Mouse (Mus musculus): ENCODE results near the gene Podn. TPM values are rescaled to one million over a fixed set of nuclear protein-coding genes. Genes with fewer than 3 reads are reported as not detected.
A peak's percentile ranks its signal among the peaks of the same experiment; 100 is the strongest.

The Podn gene
- polyA plus RNA-seq, 1 experiment from 2014 or later = 0.36 TPM

GRCm38 (mm10) chr4:108045136-108046107 lies 50.8 kb downstream of the Podn start:
- no peak for DNase-seq (ENCODE audit: low spot score)

- no peak for DNase-seq (ENCODE audit: low spot score)
Measured at GRCm38 (mm10) chr4:108037027-108037426, 59.2 kb downstream of the Podn start.

- no peak for DNase-seq (ENCODE audit: low spot score)
Measured at GRCm38 (mm10) chr4:108033041-108033764, 63.0 kb downstream of the Podn start.

GRCm38 (mm10) chr4:108032352-108032849 lies 63.8 kb downstream of the Podn start:
- no peak for DNase-seq (ENCODE audit: low spot score)

- DNase-seq (ENCODE audit: low spot score) = peak; percentile 40
Measured at GRCm38 (mm10) chr4:108031502-108032351, 64.5 kb downstream of the Podn start.

- DNase-seq (ENCODE audit: low spot score) = peak; percentile 42
Measured at GRCm38 (mm10) chr4:108030888-108031501, 65.2 kb downstream of the Podn start.

- no peak for DNase-seq (ENCODE audit: low spot score)
Measured at GRCm38 (mm10) chr4:108026193-108026592, 70.1 kb downstream of the Podn start.

GRCm38 (mm10) chr4:108025269-108025668 lies 71.0 kb downstream of the Podn start:
- DNase-seq (ENCODE audit: low spot score) = no peak

- DNase-seq (ENCODE audit: low spot score) = no peak
Measured at GRCm38 (mm10) chr4:108024641-108025040, 71.6 kb downstream of the Podn start.

- no peak for DNase-seq (ENCODE audit: low spot score)
Measured at GRCm38 (mm10) chr4:108023186-108023585, 73.1 kb downstream of the Podn start.

- DNase-seq (ENCODE audit: low spot score) = no peak
Measured at GRCm38 (mm10) chr4:108020178-108020577, 76.1 kb downstream of the Podn start.

- peak; percentile 14 for DNase-seq (ENCODE audit: low spot score)
Measured at GRCm38 (mm10) chr4:108018961-108019921, 77.0 kb downstream of the Podn start.

- peak; percentile 86 for DNase-seq (ENCODE audit: low spot score)
Measured at GRCm38 (mm10) chr4:108018241-108018923, 77.9 kb downstream of the Podn start.

GRCm38 (mm10) chr4:108017839-108018238 lies 78.4 kb downstream of the Podn start:
- no peak for DNase-seq (ENCODE audit: low spot score)

GRCm38 (mm10) chr4:108016321-108016720 lies 79.9 kb downstream of the Podn start:
- no peak for DNase-seq (ENCODE audit: low spot score)

- no peak for DNase-seq (ENCODE audit: low spot score)
Measured at GRCm38 (mm10) chr4:108015067-108015765, 81.0 kb downstream of the Podn start.

GRCm38 (mm10) chr4:108014466-108014865 lies 81.8 kb downstream of the Podn start:
- no peak for DNase-seq (ENCODE audit: low spot score)

GRCm38 (mm10) chr4:108008541-108008940 lies 87.7 kb downstream of the Podn start:
- DNase-seq (ENCODE audit: low spot score) = no peak
